Mouse (Mus musculus) liver, adult 2 months (tissue): Measurements from ENCODE around the gene Fndc9. TPM values are rescaled to one million over a fixed set of nuclear protein-coding genes. Genes with fewer than 3 reads are reported as not detected.

Experiments
- DNase-seq: peaks from one replicate; pipeline ENCODE4 v3.0.0-alpha.2; 2011; ENCODE audit warnings: low read depth, low spot score; ENCODE audit errors: extremely low read depth
- H3K27ac ChIP-seq: fragments of 200-500 bp; replicated peaks from 2 replicates; pipeline ENCODE4 v1.5.1; 2012; ENCODE audit warnings: low read depth, mild to moderate bottlenecking, control low read depth, inconsistent platforms, low read length; ENCODE audit not compliant: insufficient read depth
- H3K27me3 ChIP-seq: fragments of 200-500 bp; 2 replicates; pipeline ENCODE4 v1.6.1; 2012; ENCODE audit warnings: mild to moderate bottlenecking, moderate library complexity, low read length, inconsistent platforms; ENCODE audit not compliant: control insufficient read depth, insufficient read depth
- H3K36me3 ChIP-seq: fragments of 200-500 bp; 2 replicates; pipeline ENCODE4 v1.6.1; 2012; ENCODE audit warnings: low read length, inconsistent platforms; ENCODE audit not compliant: control insufficient read depth, insufficient read depth
- H3K4me1 ChIP-seq: fragments of 200-500 bp; 2 replicates; pipeline ENCODE4 v1.6.1; 2011; ENCODE audit warnings: low read length; ENCODE audit not compliant: control insufficient read depth, insufficient read depth
- H3K4me3 ChIP-seq: fragments of 200-500 bp; 2 replicates; pipeline ENCODE4 v1.5.1; 2011; ENCODE audit warnings: low read depth, mild to moderate bottlenecking, control low read depth, low read length, moderate library complexity; ENCODE audit not compliant: insufficient read depth
- H3K79me2 ChIP-seq: fragments of 200-500 bp; 2 replicates; pipeline ENCODE4 v1.6.1; 2012; ENCODE audit warnings: inconsistent platforms, mild to moderate bottlenecking, low read length, moderate library complexity; ENCODE audit not compliant: control insufficient read depth, insufficient read depth
- H3K9ac ChIP-seq: fragments of 200-500 bp; 2 replicates; pipeline ENCODE4 v1.6.1; 2012; ENCODE audit warnings: low read depth, mild to moderate bottlenecking, control low read depth, inconsistent platforms, low read length
- CTCF ChIP-seq: fragments of 200-500 bp; IDR thresholded peaks from 2 replicates; pipeline ENCODE4 v1.5.1; 2011; ENCODE audit warnings: low read depth, low read length, control low read depth
- POLR2A ChIP-seq: fragments of 200-500 bp; IDR thresholded peaks from 2 replicates; pipeline ENCODE4 v1.6.1; 2011; ENCODE audit warnings: low read length, control low read depth; ENCODE audit not compliant: insufficient read depth; ENCODE audit errors: extremely low read depth
- WGBS: fragments of 180-500 bp; shearing (Covaris S2); methylation state at CpG from one replicate; pipeline ENCODE4 v1.1.7; 2018; 5-methylcytosine and 5-hydroxymethylcytosine counted together
- polyA plus RNA-seq: library from polyadenylated mRNA; depleted of rRNA; stranded (reverse); fragments of >200 nt; gene quantifications from 2 replicates; pipeline ENCODE4 v1.2.3, GENCODE M21; 2012
- total RNA-seq: library from RNA; depleted of rRNA; stranded (reverse); fragments of >200 nt; gene quantifications from 2 replicates; pipeline ENCODE4 v1.2.3, GENCODE M21; 2014

The Fndc9 gene
- total and polyA plus RNA-seq, 2 experiments: not detected

- Histone ChIP-seq H3K4me1 (no peaks in the 10 kb centered on the region), H3K27ac (no peak overlapping the region), H3K79me2 (no peaks in the 10 kb centered on the region), H3K9ac (no peak overlapping the region), H3K27me3 (no peaks in the 10 kb centered on the region), H3K36me3 (no peaks in the 10 kb centered on the region), H3K4me3 (no peak overlapping the region)
- no peak for DNase-seq
- no peak for TF ChIP-seq CTCF
- no peak for TF ChIP-seq POLR2A
- WGBS: 80% methylated on average over 9 of the region's 9 CpGs
Measured at GRCm38 (mm10) chr11:46204841-46205240, 30.5 kb upstream of the Fndc9 start.

GRCm38 (mm10) chr11:46205639-46206409 is 29.5 kb upstream of the Fndc9 start:
- Histone ChIP-seq H3K27me3 (no peaks in the 10 kb centered on the region), H3K4me3 (no peak overlapping the region), H3K36me3 (no peaks in the 10 kb centered on the region), H3K79me2 (no peaks in the 10 kb centered on the region), H3K27ac (no peak overlapping the region), H3K9ac (no peak overlapping the region), H3K4me1 (no peaks in the 10 kb centered on the region)
- no peak for TF ChIP-seq POLR2A
- no peak for TF ChIP-seq CTCF
- WGBS: 76% methylated on average over 17 of the region's 17 CpGs
- DNase-seq: no peak

DNA sequence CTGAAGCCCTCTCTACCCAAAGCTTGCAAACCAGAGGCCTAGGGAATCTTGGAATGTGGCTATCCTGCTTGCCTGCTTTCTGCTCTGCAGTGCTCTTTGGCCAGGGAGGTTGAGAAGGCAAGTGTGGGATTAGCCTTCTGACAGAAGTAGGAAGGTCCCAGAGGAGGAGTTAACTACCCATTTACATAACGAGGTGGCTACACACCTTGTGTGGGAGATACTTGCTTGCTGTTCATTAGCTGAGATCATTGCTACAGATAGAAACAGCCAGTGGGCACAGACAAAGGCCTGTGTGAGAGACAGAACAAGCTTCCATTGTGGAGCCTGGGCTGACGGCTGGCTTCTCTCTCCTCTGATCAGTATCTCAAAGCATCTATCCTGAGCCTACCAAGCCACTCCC is 25.4 kb upstream of the Fndc9 start:
- H3K79me2 ChIP-seq: no peaks in the 10 kb centered on the region
- TF ChIP-seq POLR2A (no peak), CTCF (no peak)
- DNase-seq: no peak
- no peak overlapping the region for H3K9ac ChIP-seq
- no peaks in the 10 kb centered on the region for H3K27me3 ChIP-seq
- no peaks in the 10 kb centered on the region for H3K4me1 ChIP-seq
- H3K4me3 ChIP-seq: no peak overlapping the region
- WGBS: 77% methylated on average over 2 of the region's 2 CpGs
- no peak overlapping the region for H3K27ac ChIP-seq
- no peaks in the 10 kb centered on the region for H3K36me3 ChIP-seq

- no peak for DNase-seq
- no peaks in the 10 kb centered on the region for H3K27me3 ChIP-seq
- H3K36me3 ChIP-seq: no peaks in the 10 kb centered on the region
- no peak overlapping the region for H3K4me3 ChIP-seq
- H3K4me1 ChIP-seq: no peaks in the 10 kb centered on the region
- no peak overlapping the region for H3K9ac ChIP-seq
- no peak for TF ChIP-seq CTCF
- no peak for TF ChIP-seq POLR2A
- no peaks in the 10 kb centered on the region for H3K79me2 ChIP-seq
- 46% methylated on average over 3 of the region's 3 CpGs for WGBS
- no peak overlapping the region for H3K27ac ChIP-seq
Measured at GRCm38 (mm10) chr11:46211858-46212257, 23.5 kb upstream of the Fndc9 start.

- DNase-seq: peak; percentile 23
- Histone ChIP-seq H3K9ac (no peak overlapping the region), H3K36me3 (no peaks in the 10 kb centered on the region), H3K4me3 (no peak overlapping the region), H3K27me3 (no peaks in the 10 kb centered on the region), H3K4me1 (no peaks in the 10 kb centered on the region), H3K79me2 (no peaks in the 10 kb centered on the region), H3K27ac (no peak overlapping the region)
- TF ChIP-seq POLR2A (no peak), CTCF (no peak)
- WGBS: 79% methylated on average over 5 of the region's 5 CpGs
Measured at GRCm38 (mm10) chr11:46213844-46214243, 21.5 kb upstream of the Fndc9 start.
